Mouse (Mus musculus) gonadal fat pad, adult 2 months (tissue): ENCODE data around the gene Slc12a5. TPM values are rescaled to one million over a fixed set of nuclear protein-coding genes. Genes with fewer than 3 reads are reported as not detected.

Experiments used
- DNase-seq: peaks from one replicate; pipeline ENCODE4 v3.0.0-alpha.2; 2012; ENCODE audit warnings: low read depth
- polyA plus RNA-seq: library from polyadenylated mRNA; depleted of rRNA; stranded (reverse); fragments of >200 nt; gene quantifications from 2 replicates; pipeline ENCODE4 v1.2.3, GENCODE M21; 2012; rRNA removed

Gene Slc12a5
- polyA plus RNA-seq: 1.7 and 2.0 TPM in 2 replicates

GRCm38 (mm10) chr2:164960716-164961441 lies at the start of gene Slc12a5:
Gene Slc12a5, plus strand, starts transcription at chr2:164960802.
- DNase-seq: no peak

- DNase-seq: peak; percentile 40
Observed at GRCm38 (mm10) chr2:164911086-164912048, 49.2 kb upstream of the Slc12a5 start, which contains the start of gene Zfp335. Gene Zfp335, minus strand, starts transcription at chr2:164911757.

- no peak for DNase-seq
Observed at GRCm38 (mm10) chr2:164912151-164912550, 48.5 kb upstream of the Slc12a5 start.

GRCm38 (mm10) chr2:164912749-164913427 lies 47.7 kb upstream of the Slc12a5 start:
- no peak for DNase-seq

- no peak for DNase-seq
Observed at GRCm38 (mm10) chr2:164913428-164913786, 47.2 kb upstream of the Slc12a5 start.

GRCm38 (mm10) chr2:164916820-164917219 lies 43.8 kb upstream of the Slc12a5 start:
- DNase-seq: no peak

- DNase-seq: no peak
Observed at GRCm38 (mm10) chr2:164917371-164917770, 43.2 kb upstream of the Slc12a5 start.

- no peak for DNase-seq
Observed at GRCm38 (mm10) chr2:164918325-164918724, 42.3 kb upstream of the Slc12a5 start.

GRCm38 (mm10) chr2:164921984-164922383 lies 38.6 kb upstream of the Slc12a5 start:
- no peak for DNase-seq

GRCm38 (mm10) chr2:164923291-164923690 lies 37.3 kb upstream of the Slc12a5 start:
- no peak for DNase-seq

GRCm38 (mm10) chr2:164924100-164924857 lies 36.3 kb upstream of the Slc12a5 start:
- DNase-seq: peak; percentile 27

- DNase-seq: no peak
Observed at GRCm38 (mm10) chr2:164930706-164931581, 29.7 kb upstream of the Slc12a5 start.

- no peak for DNase-seq
Observed at GRCm38 (mm10) chr2:164933534-164933933, 27.1 kb upstream of the Slc12a5 start.

GRCm38 (mm10) chr2:164935991-164936390 lies 24.6 kb upstream of the Slc12a5 start:
- DNase-seq: no peak

GRCm38 (mm10) chr2:164938146-164939091 lies 22.2 kb upstream of the Slc12a5 start:
- no peak for DNase-seq

- no peak for DNase-seq
Observed at GRCm38 (mm10) chr2:164939106-164939505, 21.5 kb upstream of the Slc12a5 start.

GRCm38 (mm10) chr2:164940140-164940830 lies 20.3 kb upstream of the Slc12a5 start, which contains the start of gene Mmp9:
Gene Mmp9, plus strand, starts transcription at chr2:164940780.
- DNase-seq: no peak

- DNase-seq: no peak
Observed at GRCm38 (mm10) chr2:164942692-164943290, 17.8 kb upstream of the Slc12a5 start.
